Mouse (Mus musculus) c-Kit-positive CD71-positive TER-119-positive erythroid progenitor cells, embryonic 14.5 days (primary cell): ENCODE results near the gene Ccdc81.

Source experiments
- DNase-seq: peaks from one replicate; pipeline ENCODE4 v3.0.0-alpha.2; 2013; ENCODE audit warnings: low spot score

Gene Ccdc81

GRCm38 (mm10) chr7:89864769-89865168 is 38.7 kb downstream of the Ccdc81 start:
- DNase-seq = no peak

- DNase-seq = no peak
Observed at GRCm38 (mm10) chr7:89856440-89857217, 46.8 kb downstream of the Ccdc81 start.

- DNase-seq = no peak
Observed at GRCm38 (mm10) chr7:89855196-89855595, 48.2 kb downstream of the Ccdc81 start.

- DNase-seq = no peak
Observed at GRCm38 (mm10) chr7:89853131-89853530, 50.3 kb downstream of the Ccdc81 start.

GRCm38 (mm10) chr7:89852158-89853095 is 51.0 kb downstream of the Ccdc81 start:
- no peak for DNase-seq

GRCm38 (mm10) chr7:89850510-89850909 is 52.9 kb downstream of the Ccdc81 start:
- DNase-seq = no peak

GRCm38 (mm10) chr7:89845669-89846068 is 57.8 kb downstream of the Ccdc81 start:
- DNase-seq = no peak

- no peak for DNase-seq
Observed at GRCm38 (mm10) chr7:89843533-89843932, 59.9 kb downstream of the Ccdc81 start.

GRCm38 (mm10) chr7:89843121-89843520 is 60.3 kb downstream of the Ccdc81 start:
- DNase-seq = no peak

GRCm38 (mm10) chr7:89842404-89842715 is 61.1 kb downstream of the Ccdc81 start:
- DNase-seq = no peak

- peak; percentile 53 for DNase-seq
Observed at GRCm38 (mm10) chr7:89841670-89842403, 61.6 kb downstream of the Ccdc81 start.

GRCm38 (mm10) chr7:89839721-89840120 is 63.7 kb downstream of the Ccdc81 start:
- no peak for DNase-seq

GRCm38 (mm10) chr7:89837841-89838240 is 65.6 kb downstream of the Ccdc81 start:
- no peak for DNase-seq

GRCm38 (mm10) chr7:89836676-89837075 is 66.8 kb downstream of the Ccdc81 start:
- no peak for DNase-seq

GRCm38 (mm10) chr7:89835566-89835965 is 67.9 kb downstream of the Ccdc81 start:
- DNase-seq = no peak

GRCm38 (mm10) chr7:89833521-89833920 is 69.9 kb downstream of the Ccdc81 start:
- no peak for DNase-seq

- no peak for DNase-seq
Observed at GRCm38 (mm10) chr7:89829201-89829600, 74.2 kb downstream of the Ccdc81 start.

- no peak for DNase-seq
Observed at GRCm38 (mm10) chr7:89828436-89829065, 74.9 kb downstream of the Ccdc81 start.
